Mouse (Mus musculus) mouse trophoblast stem cell (cell line): ENCODE data around the gene Hes3.

Experiments used
- in situ Hi-C, 2 experiments: fragments of 300-500 bp; cut with MseI, MboI; formaldehyde crosslinking; loops; 2 replicates in 1 of 2; 3 replicates in 1 of 2; pipeline ENCODE4 v1.15.1; 2025

The Hes3 gene

GRCm38 (mm10) chr4:152291562-152291961 lies at the start of gene Hes3:
Gene Hes3 (minus strand): TSS chr4:152291662.
- in situ Hi-C loops: loop anchor here in 1 of 2 experiments (5.0 kb wide), 1 partner anchor 119 kb away; no protein-coding TSS in a partner anchor

DNA sequence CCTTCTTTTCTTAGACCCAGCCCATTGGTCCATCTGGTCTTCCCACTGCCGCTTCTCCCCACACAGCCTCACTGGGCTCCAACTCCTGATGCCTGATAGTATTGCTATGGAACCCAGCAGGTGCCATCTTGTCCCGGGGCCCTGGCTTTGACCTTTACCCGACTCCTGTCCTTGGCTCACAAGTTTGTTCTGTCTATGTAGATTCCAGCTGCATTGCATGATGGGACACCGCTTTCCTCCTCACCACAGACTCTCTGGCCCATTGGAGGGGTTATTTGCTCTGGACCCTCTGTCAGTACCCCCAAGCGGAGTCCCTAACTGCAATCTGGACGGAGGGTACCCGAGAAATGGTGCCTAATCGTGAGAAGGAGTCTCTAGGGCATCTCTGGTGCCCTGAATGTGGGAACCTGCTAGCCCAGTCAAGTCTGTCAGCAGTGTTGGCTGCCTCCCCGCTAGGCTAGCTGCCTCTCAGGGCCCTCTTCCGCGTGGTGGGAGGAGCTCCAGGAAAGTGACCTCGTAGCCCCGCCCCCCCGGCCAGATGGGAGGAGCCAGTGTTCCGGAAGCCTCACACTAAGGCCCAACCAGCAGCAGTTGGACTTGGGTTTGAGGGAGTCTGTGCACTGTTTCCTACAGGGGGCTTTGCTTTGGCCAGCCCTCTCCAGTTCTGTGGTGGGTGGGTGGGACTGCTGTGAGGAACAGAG lies 49.3 kb upstream of the Hes3 start:
- in situ Hi-C loops: loop anchor here in 1 of 2 experiments (25.0 kb wide), 1 partner anchor 1622 kb away; the partner anchor contains the start of gene A430005L14Rik

DNA sequence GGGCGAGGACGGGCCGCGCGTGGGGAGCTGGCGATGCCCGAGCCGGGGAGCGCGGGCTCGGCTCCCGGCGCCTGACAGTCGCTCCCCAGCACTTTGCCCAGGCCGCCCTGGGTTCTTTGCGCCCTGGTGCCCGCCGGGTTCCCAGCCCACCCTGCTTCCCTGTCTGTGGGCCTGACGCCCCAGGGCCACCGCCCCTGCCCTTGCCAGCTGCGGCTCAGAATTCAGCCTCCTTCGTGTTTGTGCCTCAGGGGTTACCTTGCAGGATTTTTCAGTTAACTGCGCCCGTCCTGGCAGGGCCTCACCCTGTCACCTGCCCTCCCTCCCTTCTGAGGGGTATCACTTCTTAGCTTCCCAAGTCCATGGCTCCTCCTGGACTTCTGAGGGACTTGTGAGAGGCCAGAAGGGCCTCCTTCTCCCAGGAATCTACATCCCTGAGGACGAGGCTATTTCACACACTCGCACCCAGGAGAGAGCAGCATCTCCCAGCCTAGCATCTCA lies 47.9 kb upstream of the Hes3 start:
- in situ Hi-C loops: loop anchor here in 1 of 2 experiments (25.0 kb wide), 1 partner anchor 1623 kb away; the partner anchor contains the start of gene A430005L14Rik

- in situ Hi-C loops: loop anchor here in 1 of 2 experiments (25.0 kb wide), 1 partner anchor 1624 kb away; the partner anchor contains the start of gene A430005L14Rik
Measured at GRCm38 (mm10) chr4:152338419-152339292, 47.2 kb upstream of the Hes3 start, which contains the start of gene Chd5. Gene Chd5 (plus strand): TSS chr4:152338651.

DNA sequence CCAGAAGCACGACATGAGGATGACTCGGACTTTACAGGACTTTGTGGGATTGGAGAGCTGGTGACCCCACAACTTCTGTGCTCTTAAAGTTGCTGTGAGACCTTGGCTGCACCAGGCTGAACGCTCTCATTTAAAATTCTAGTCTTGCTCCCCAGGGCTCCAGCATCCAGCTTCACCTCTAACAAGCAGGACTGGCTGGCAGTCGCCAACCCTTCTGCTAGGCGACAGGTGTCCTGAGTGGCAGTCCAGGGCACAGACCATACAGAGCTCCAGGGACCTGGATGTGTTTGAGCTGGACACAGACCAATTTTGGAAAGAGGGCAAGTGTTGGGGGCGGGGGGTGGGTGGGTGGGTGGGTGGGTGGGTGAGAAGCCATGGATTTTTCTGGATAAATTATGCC lies 46.3 kb upstream of the Hes3 start:
- in situ Hi-C loops: loop anchor here in 1 of 2 experiments (25.0 kb wide), 1 partner anchor 1625 kb away; the partner anchor contains the start of gene A430005L14Rik

GRCm38 (mm10) chr4:152333587-152333986 lies 42.1 kb upstream of the Hes3 start:
- in situ Hi-C loops: loop anchor here in 1 of 2 experiments (25.0 kb wide), 1 partner anchor 1629 kb away; the partner anchor contains the start of gene A430005L14Rik

- in situ Hi-C loops: loop anchor here in 1 of 2 experiments (25.0 kb wide), 1 partner anchor 1629 kb away; the partner anchor contains the start of gene A430005L14Rik
Measured at GRCm38 (mm10) chr4:152332952-152333351, 41.5 kb upstream of the Hes3 start.

DNA sequence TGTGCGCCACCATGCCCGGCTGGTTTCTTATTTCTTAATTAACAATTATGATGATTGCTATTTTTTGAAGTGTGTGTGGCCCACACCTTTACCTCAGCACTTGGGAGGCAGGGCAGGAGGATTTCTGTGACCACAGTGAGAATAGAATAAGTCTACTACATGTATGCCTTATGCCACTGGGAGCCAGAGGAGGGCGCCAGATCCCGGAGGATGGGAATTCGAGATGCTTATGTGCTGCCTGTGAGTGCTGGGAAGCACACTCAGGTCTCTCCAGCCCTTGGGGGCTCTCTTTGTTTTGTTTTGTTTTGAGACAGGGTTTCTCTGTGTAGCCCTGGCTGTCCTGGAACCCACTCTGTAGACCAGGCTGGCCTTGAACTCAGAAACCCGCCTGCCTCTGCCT lies 37.2 kb upstream of the Hes3 start:
- in situ Hi-C loops: loop anchor here in 1 of 2 experiments (25.0 kb wide), 1 partner anchor 1634 kb away; the partner anchor contains the start of gene A430005L14Rik

DNA sequence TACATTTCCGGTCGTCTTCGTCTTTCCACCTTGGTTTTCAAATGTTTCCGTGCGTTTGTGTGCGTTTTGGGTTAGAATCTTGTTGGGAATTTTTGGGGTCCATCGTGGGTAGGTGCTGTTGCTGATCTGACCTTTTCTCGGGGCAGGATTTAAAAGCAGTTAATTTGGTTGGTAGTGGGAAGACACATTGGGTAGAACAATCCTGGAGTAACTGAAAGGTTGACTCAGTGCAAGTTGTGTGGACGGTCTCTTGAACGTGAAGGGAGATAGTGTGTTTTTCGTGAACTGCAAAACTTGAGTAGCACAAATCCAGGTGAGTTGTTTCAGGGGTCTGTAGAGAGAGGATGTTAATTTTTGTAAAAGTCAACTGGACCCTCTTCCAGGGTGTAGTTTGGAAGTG lies 35.1 kb upstream of the Hes3 start:
- in situ Hi-C loops: loop anchor here in 1 of 2 experiments (25.0 kb wide), 1 partner anchor 1636 kb away; the partner anchor contains the start of gene A430005L14Rik

GRCm38 (mm10) chr4:152325574-152326411 lies 34.3 kb upstream of the Hes3 start, which contains the start of gene Rpl22:
Gene Rpl22 (plus strand): TSS chr4:152325742.
- in situ Hi-C loops: loop anchor here in 1 of 2 experiments (25.0 kb wide), 1 partner anchor 1637 kb away; the partner anchor contains the start of gene A430005L14Rik

DNA sequence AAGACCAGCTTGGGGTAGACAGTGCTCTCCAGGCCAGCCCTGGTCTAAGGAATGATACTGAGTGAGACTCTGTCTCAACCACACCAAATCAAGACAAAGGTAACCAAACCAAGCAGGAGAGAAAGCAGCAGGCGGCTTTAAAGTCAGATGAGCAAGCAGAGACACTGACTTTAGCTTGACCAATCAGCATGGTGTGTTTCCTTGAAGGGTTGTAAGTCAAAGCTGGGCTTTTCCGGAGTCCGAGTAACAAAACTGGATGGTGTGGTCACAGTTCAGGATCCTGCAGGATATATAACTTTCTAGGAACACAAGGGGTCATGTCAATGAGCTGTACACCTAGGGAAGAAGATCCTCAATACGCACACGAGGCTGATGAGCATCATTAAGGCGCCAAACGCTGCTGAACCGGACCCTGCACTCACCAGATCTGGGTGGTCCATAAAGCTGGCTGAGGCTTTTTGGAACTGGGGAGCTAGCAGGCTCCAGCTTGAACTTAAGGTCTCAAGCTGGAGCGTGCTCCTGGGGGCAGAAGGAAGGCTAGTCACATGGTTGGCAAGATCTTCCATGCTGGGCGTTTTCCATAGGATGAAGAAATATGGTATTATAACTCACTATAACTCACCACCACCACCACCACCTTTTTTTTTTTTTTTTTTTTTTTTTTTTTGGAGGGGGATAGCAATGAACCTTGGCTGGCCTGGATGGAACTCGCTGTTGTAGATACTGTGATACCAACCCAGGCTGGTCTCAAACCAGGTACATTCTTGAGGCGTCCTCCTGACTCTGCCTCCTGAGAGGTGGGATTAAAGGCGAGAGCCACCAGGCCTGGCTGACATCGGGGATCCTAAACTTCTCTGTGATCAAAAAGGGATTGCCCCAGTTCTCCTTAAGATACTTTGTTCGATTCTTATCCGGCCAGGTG lies 33.4 kb upstream of the Hes3 start:
- in situ Hi-C loops: loop anchor here in 1 of 2 experiments (25.0 kb wide), 1 partner anchor 1637 kb away; the partner anchor contains the start of gene A430005L14Rik

GRCm38 (mm10) chr4:152321464-152321863 lies 30.0 kb upstream of the Hes3 start:
- in situ Hi-C loops: no loop called here

DNA sequence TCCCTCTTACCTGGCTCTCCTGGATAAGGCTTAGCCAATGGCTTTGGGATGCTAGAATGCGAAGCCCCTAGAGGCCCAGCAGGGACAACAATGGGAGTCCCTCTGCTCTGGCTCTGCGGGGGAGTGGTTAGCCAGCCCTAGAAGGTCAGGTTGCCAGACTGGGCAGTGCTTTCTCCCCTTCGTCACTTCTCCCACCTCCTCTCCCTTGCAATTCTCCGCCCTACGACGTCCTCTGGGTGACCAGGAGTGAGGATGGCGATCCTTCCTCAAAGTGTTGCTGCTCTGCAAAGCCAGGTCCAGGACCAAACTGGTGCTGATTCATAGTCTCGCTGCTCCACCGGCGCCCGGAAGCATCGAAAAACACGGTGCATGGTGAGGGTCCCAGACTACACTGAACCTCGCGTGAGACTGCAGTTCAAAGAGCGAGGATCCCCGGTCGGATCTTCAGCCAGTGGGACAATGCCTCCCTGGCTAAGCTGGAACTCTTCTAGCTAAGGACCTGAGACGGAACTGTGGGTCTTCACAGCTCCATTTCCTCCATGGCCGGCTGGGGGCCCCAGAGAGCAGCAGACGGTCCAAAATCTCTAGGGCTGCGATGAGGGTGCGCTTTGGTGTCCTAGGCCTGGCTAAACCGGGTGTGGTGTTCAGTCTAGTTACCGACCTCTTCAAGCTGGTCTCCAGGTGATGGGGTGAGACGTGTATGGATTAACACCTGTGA lies 27.2 kb upstream of the Hes3 start, which contains the start of gene Rnf207:
Gene Rnf207, minus strand, starts transcription at position 477 of the 718 bp plus-strand sequence.
- in situ Hi-C loops: no loop called here

DNA sequence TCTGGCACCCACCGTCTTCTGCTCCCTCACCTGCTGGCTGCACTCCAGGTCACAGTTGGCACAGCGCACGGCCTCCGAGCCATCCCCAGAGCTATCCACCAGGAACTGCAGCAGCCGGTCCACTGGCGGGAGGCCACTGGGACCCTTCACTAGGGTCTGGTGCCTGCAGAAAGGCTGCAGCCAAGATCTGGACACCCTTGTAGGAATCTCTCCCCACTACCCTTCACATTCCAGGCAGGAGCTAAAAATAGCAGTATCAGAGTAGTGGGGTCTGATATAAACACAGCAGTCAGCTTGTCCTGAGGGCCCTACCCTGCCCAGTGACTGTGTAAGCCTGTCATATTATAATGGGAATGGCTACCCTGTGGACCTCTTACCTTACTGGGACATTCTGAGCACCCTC lies 26.2 kb upstream of the Hes3 start:
- in situ Hi-C loops: no loop called here

- in situ Hi-C loops: no loop called here
Measured at GRCm38 (mm10) chr4:152315498-152316213, 24.2 kb upstream of the Hes3 start.

GRCm38 (mm10) chr4:152313934-152314333 lies 22.5 kb upstream of the Hes3 start:
- in situ Hi-C loops: no loop called here

GRCm38 (mm10) chr4:152313211-152313632 lies 21.8 kb upstream of the Hes3 start:
- in situ Hi-C loops: no loop called here

DNA sequence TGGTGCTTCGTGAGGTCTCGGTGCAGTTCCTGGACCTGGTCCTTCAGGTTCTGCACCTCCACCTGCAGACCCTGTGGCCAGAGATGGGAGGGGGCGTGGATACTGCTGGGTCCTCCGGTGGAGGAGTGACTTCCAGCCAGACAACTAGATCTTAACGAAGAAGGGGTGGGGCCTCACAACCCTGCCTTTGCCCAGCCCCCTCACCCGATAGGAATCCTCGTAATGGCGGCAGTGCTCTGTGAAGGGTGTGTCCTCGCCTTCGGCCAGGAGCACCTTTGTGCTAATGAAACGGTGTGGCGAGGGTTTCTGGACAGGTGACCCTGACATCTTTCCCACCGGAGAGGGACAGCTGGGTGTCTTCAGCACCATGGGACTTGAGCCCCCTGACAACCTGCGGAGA lies 20.7 kb upstream of the Hes3 start:
- in situ Hi-C loops: no loop called here
